Mouse (Mus musculus): Measurements from ENCODE around the gene Jhy.

DNA sequence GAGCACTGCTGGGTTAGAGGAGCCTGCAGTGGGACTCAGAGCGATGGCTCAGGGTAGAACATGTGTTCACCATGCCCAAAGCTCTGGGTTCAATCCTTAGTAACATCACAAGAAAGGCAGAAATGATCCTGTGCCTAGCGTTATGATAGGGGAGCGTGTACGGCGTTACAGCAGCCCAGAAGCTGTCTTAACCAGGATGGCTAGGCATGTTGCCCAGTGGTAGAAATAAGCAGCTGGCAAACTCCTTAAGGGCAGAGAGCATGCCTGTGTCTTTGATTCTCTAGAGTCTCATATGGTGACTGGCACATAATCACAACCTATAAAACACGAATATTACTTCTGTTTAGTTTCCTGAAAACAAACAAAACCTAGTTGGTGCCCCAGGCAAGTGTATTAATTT, 27.6 kb upstream of the Jhy start:
- TF ChIP-seq HCFC1 (IDR thresholded peaks at IDR 0.05; ENCODE audit: borderline replicate concordance, insufficient read depth, low read length) = no peak
- no peak for TF ChIP-seq ZC3H11A (IDR thresholded peaks at IDR 0.05; ENCODE audit: borderline replicate concordance, low read depth, low read length)
- TF ChIP-seq CHD2 (IDR thresholded peaks at IDR 0.05; ENCODE audit: low read depth, low read length) = no peak
